Mouse (Mus musculus) frontal cortex, postnatal 14 days (tissue): ENCODE measurements at regions not wholly inside any gene's neighbourhood (a gene's known extent, or its start where the extent isn't known, plus 50 kb on each side); places are given as distances from the start of the nearest gene placed in this dataset.

Source experiments
- DNase-seq, 2 experiments: peaks; one replicate each; pipeline ENCODE4 v3.0.0; 2022; ENCODE audit warnings: low spot score in 2 of 2

DNA sequence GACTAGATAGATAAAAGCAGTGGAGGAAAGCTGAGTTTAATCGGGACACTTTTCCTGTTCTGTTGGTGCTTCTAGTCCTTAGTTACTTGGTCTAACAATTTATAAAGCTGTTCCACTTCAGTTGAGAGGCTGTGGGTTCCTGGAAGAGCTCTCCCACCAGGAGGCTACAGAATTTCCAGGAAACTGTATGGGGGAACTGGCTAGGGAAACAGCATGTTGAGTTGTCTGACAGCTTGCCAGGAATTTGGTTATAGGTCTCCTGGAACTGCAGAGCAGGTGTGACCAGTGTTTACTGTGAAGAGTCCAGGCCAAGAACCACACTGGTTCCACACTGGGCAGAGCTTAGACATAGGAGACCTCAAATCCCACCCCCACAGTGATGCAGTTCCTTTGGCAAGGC, 65.0 kb upstream of the Pik3cg start:
- DNase-seq: no peak

GRCm38 (mm10) chr12:32279861-32280260, 71.4 kb upstream of the Pik3cg start:
- no peak for DNase-seq

DNA sequence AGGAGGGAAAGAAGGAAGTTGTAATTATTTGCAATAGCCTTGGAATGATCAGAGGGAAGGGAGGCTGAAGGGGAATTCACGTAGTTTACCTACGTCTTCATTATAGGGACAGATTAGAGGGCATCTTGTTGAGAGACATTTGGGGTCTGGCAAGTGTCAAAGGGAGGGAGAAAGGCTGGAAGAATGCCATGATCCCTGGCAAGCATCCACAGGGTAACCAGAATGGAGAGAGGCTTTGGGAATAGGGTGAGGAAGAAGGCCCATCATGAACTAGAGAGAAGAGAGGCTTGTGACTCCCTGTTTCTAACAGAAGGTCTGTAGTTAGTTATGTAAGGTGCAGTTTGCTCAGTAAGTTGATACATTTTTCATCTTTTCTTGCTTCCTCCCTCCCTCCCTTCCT, 71.8 kb upstream of the Pik3cg start:
- DNase-seq: no peak

GRCm38 (mm10) chr12:32282371-32283163, 74.1 kb upstream of the Pik3cg start:
- no peak for DNase-seq

- no peak for DNase-seq
Measured at GRCm38 (mm10) chr12:32285039-32285438, 76.6 kb upstream of the Pik3cg start.

DNA sequence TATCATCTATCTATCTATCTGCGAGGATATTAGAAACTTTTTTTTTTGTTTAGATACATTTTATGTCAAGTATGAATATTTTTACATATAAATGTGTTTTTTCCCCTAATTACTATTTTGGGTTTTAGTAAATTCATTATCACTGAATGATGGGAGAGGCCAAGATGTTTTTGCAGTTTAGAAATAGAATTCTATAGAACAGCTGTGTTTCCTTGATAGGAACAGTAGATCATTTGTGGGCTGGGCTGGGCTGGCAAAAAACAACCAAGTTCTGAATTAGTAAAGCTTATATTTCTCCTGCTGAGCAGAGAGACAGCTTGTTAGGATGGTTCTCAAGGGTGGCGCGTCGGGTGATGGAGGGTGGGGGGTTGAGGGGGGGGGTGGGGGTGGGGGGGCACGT, 78.2 kb upstream of the Pik3cg start:
- no peak for DNase-seq

- no peak for DNase-seq
Measured at GRCm38 (mm10) chr12:32291145-32291544, 82.7 kb upstream of the Pik3cg start.

DNA sequence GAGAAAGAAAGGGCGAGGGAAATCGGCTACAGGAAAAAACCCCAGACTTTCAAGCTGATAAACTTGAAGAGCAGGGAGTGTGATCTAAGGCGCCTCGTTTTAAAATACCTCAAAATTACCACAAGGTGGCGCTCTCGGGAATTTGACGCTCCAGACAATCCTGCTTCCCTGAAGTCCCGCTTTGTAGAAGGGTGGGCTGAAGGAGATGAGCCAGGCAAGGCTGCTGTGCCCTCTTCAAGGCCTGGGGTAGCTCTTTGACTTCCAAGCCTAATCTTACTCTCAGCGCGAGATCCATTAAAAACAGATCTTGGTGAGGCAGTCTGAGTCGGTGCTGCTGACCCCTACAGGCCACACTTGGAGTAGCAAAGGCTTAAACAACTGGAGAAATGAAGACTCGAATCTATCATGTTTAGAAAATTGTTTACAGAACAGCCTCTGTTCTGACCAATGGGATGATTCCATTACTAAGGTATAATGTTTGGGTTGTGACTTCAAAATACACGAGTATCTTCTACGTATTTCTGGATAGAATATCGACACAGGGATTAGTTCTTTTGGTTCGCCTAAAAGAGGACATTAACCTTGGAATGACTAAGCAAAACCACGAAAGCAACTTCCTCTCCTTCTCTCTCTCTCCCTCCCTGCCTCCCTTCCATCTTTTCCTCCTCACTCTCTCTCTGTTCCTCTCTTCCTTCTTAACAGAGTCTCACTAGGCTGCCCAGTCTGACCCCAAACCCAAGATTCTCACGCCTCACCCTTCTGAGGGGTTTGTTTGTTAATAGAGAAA, 83.7 kb upstream of the Pik3cg start:
- peak; percentile 39 to 42 for DNase-seq

- DNase-seq: no peak
Measured at GRCm38 (mm10) chr12:32292749-32293128, 84.3 kb upstream of the Pik3cg start.

- no peak for DNase-seq
Measured at GRCm38 (mm10) chr12:32297431-32297830, 81.1 kb upstream of the Ccdc71l start.

- DNase-seq: no peak
Measured at GRCm38 (mm10) chr12:32299714-32300113, 78.8 kb upstream of the Ccdc71l start.

- no peak for DNase-seq
Measured at GRCm38 (mm10) chr12:32305736-32306135, 72.8 kb upstream of the Ccdc71l start.

DNA sequence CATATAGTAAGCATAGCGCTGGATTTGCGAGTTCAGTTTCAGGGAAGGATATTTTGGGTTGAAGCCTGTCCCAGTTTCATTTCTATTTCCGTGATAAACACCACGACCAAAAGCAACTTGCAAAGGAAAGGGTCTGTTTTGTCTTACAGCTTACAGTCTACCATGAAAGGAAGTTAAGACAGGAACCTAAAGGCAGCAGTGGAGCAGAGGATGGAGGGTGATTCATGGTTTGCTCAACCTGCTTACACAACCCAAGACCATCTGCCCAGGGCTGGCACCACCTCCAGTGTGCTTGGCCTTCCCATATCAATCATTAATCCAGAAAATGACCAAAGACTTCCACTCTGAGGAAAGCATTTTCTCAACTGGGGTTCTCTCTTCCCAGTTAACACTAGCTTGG, 72.2 kb upstream of the Ccdc71l start:
- no peak for DNase-seq

DNA sequence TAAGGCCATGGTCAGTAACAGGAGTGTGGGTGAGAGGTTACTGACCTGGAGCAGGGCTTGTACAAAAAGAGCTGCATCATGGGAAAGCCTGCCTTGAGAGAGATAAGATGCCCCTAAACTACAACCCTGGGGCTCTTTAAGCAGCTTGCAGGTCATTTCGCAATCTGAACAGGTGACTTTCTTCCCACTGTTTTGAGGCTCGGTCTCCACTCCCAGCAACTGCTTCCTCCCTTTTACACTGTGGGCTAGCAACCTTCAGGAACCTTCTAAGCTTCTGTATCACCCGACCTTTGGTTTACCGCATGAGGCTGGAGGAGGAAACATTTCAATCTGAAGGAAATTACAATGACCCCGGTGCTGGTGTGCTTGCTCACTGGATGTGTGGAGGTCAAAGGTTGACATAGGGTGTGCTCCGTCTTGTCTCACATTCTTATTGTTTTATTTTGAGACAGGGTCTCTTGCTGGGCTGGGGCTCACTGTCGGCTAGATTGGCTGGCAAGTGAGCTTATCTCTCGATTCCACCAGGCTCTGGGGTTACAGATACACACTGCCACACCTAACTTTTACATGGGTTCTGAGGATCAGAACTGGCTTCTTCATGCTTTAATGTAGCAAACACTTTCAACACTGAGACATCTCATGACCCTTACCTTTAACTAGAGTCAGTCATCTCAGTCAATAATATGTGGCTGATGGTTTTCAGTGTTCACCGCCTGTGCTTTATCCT, 71.1 kb upstream of the Ccdc71l start:
- DNase-seq: no peak

GRCm38 (mm10) chr12:32315099-32315783, 63.3 kb upstream of the Ccdc71l start:
- no peak for DNase-seq
